In the genomic region with DNA sequence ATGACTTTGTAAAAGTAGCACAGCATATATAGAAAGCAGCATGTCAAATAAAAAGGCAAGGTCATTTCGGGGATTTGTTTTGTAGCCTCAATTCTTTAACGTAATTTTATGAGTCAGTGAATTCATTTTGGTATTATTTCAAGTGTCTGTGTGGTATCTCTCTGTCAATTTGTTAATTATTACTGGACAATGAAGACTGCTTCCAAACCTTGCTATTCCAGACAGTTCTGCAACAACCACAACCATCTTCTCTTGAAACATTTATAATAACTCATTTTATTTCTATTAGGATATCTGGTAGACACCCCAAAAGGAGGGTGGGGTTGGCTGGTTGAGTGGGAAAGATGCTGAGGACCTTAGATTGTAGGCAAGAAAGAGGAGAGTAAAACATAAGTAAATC, we compare ENCODE assay signal across 28 mouse cellular contexts. TPM values are rescaled to one million over a fixed set of nuclear protein-coding genes. Genes with fewer than 3 reads are reported as not detected.
"Had no signal": no experiment of that assay in that cellular context is flagged by ENCODE, and none has a peak within 500 bp of the region (broad histone marks: within the 10 kb centered on the region; RNA-seq: fewer than 3 reads in every experiment).

No protein-coding gene starts in this region.

- DNase-seq: cerebellum, adult 2 months; cerebellum, adult 8-10 months; cerebellum, adult 9-10 months; cerebellum, adult 9-11 months; cerebellum, postnatal 10 days; cerebellum, postnatal 14 days; cerebellum, postnatal 25 days; cerebellum, postnatal 36 days; embryo, embryonic 11 days; forebrain, postnatal 0 days; gastrocnemius, adult 2 months; gastrocnemius, postnatal 10 days; gastrocnemius, postnatal 14 days; gastrocnemius, postnatal 25 days; gastrocnemius, postnatal 36 days; heart, adult 11 months; heart, adult 18-20 months had no signal

- H3K36me3 ChIP-seq: embryonic facial prominence, embryonic 10.5 days; embryonic facial prominence, embryonic 12.5 days; embryonic facial prominence, embryonic 13.5 days; embryonic facial prominence, embryonic 15.5 days; forebrain, embryonic 10.5 days; forebrain, embryonic 12.5 days; forebrain, embryonic 15.5 days had no signal

- H3K9ac ChIP-seq: embryonic facial prominence, embryonic 12.5 days; embryonic facial prominence, embryonic 13.5 days; embryonic facial prominence, embryonic 15.5 days; forebrain, embryonic 12.5 days; forebrain, embryonic 13.5 days; forebrain, embryonic 15.5 days; forebrain, postnatal 0 days had no signal

- ATAC-seq: forebrain, embryonic 13.5 days; forebrain, embryonic 14.5 days; forebrain, embryonic 15.5 days; forebrain, embryonic 16.5 days; forebrain, postnatal 0 days had no signal

- H3K27ac ChIP-seq: embryonic facial prominence, embryonic 10.5 days; embryonic facial prominence, embryonic 12.5 days; embryonic facial prominence, embryonic 13.5 days; embryonic facial prominence, embryonic 15.5 days; forebrain, embryonic 10.5 days; forebrain, embryonic 12.5 days; forebrain, embryonic 13.5 days; forebrain, embryonic 15.5 days; gastrocnemius, adult 2 months had no signal

- H3K9me3 ChIP-seq: embryonic facial prominence, embryonic 10.5 days; embryonic facial prominence, embryonic 13.5 days; embryonic facial prominence, embryonic 15.5 days; forebrain, embryonic 10.5 days; forebrain, embryonic 12.5 days; forebrain, embryonic 13.5 days; forebrain, embryonic 15.5 days had no signal

- H3K4me2 ChIP-seq: embryonic facial prominence, embryonic 12.5 days; embryonic facial prominence, embryonic 13.5 days; embryonic facial prominence, embryonic 15.5 days; forebrain, embryonic 12.5 days; forebrain, embryonic 13.5 days; forebrain, embryonic 15.5 days had no signal

- H3K4me3 ChIP-seq: embryonic facial prominence, embryonic 10.5 days; embryonic facial prominence, embryonic 12.5 days; embryonic facial prominence, embryonic 13.5 days; embryonic facial prominence, embryonic 15.5 days; erythroblast, embryonic 14.5 days; forebrain, embryonic 10.5 days; forebrain, embryonic 12.5 days; forebrain, embryonic 13.5 days; forebrain, embryonic 15.5 days; gastrocnemius, adult 2 months had no signal

RNA-seq across cellular contexts. Expression of gene Galnt3, which starts 4.1 kb away (rescaled TPM):
- polyA plus RNA-seq: erythroblast, embryonic 14.5 days had no signal
